Mouse (Mus musculus) MEL (cell line): ENCODE results near the gene Emilin2. TPM values are rescaled to one million over a fixed set of nuclear protein-coding genes. Genes with fewer than 3 reads are reported as not detected.

Source experiments
- DNase-seq: peaks from one replicate; pipeline ENCODE4 v3.0.0; 2011; ENCODE audit warnings: low read depth, low spot score
- H3K27ac ChIP-seq: 2 replicates; pipeline ENCODE4 v1.5.1; 2012; ENCODE audit warnings: low read depth, mild to moderate bottlenecking, control low read depth, low read length, moderate library complexity; ENCODE audit not compliant: control insufficient read depth
- H3K27me3 ChIP-seq, 2 experiments: fragments of 150-350 bp in 1 of 2; sonication (generic) in 1 of 2; 2 replicates each; pipeline ENCODE4 v1.6.1; 2012; ENCODE audit warnings: low read length in 2 of 2, mild to moderate bottlenecking in 2 of 2, improper control_type of control experiment in 1 of 2, moderate library complexity in 1 of 2; ENCODE audit not compliant: insufficient read depth in 2 of 2, control insufficient read depth in 1 of 2
- H3K36me3 ChIP-seq, 2 experiments: 2 replicates each; pipeline ENCODE4 v1.6.1; 2012 to 2014; ENCODE audit warnings: low read length in 2 of 2, improper control_type of control experiment in 1 of 2, inconsistent platforms in 1 of 2, mild to moderate bottlenecking in 1 of 2; ENCODE audit not compliant: insufficient read depth in 2 of 2, control insufficient read depth in 1 of 2
- H3K4me1 ChIP-seq, 2 experiments: fragments of 150-350 bp in 1 of 2; sonication (generic) in 1 of 2; 2 replicates each; pipeline ENCODE4 v1.6.1; 2012; ENCODE audit warnings: low read length in 2 of 2, improper control_type of control experiment in 1 of 2, mild to moderate bottlenecking in 1 of 2; ENCODE audit not compliant: insufficient read depth in 2 of 2, control insufficient read depth in 1 of 2
- H3K4me3 ChIP-seq, 2 experiments: fragments of 150-350 bp in 1 of 2; sonication (generic) in 1 of 2; 2 replicates each; pipeline ENCODE4 v1.5.1; 2012; ENCODE audit warnings: low read depth in 2 of 2, low read length in 2 of 2, mild to moderate bottlenecking in 2 of 2, moderate library complexity in 2 of 2, control low read depth in 1 of 2, improper control_type of control experiment in 1 of 2; ENCODE audit not compliant: control insufficient read depth in 1 of 2, insufficient read depth in 1 of 2
- H3K79me2 ChIP-seq: 2 replicates; pipeline ENCODE4 v1.6.1; 2012; ENCODE audit warnings: mild to moderate bottlenecking, low read length, moderate library complexity; ENCODE audit not compliant: control insufficient read depth, poor library complexity, insufficient read depth
- H3K9ac ChIP-seq: 2 replicates; pipeline ENCODE4 v1.6.1; 2012; ENCODE audit warnings: low read depth, mild to moderate bottlenecking, control low read depth, low read length, moderate library complexity; ENCODE audit not compliant: control insufficient read depth, poor library complexity, severe bottlenecking
- H3K9me3 ChIP-seq: fragments of 150-350 bp; sonication (generic); replicated peaks from 2 replicates; pipeline ENCODE4 v1.6.1; 2012; ENCODE audit warnings: mild to moderate bottlenecking, low read length, improper control_type of control experiment, moderate library complexity; ENCODE audit not compliant: insufficient read depth
- BHLHE40 ChIP-seq: IDR thresholded peaks from 2 replicates; pipeline ENCODE4 v1.6.1; 2012; ENCODE audit warnings: low read depth, mild to moderate bottlenecking, inconsistent platforms, low read length, improper control_type of control experiment, borderline replicate concordance
- CHD2 ChIP-seq: IDR thresholded peaks from 2 replicates; pipeline ENCODE4 v1.6.1; 2011; ENCODE audit warnings: low read length, improper control_type of control experiment
- E2F4 ChIP-seq: IDR thresholded peaks from 2 replicates; pipeline ENCODE4 v1.6.1; 2011; ENCODE audit warnings: low read depth, low read length, improper control_type of control experiment, borderline replicate concordance
- ELF1 ChIP-seq: IDR thresholded peaks from 2 replicates; pipeline ENCODE4 v1.6.1; 2014; ENCODE audit warnings: low read depth, mild to moderate bottlenecking, inconsistent platforms, low read length, improper control_type of control experiment, moderate library complexity
- EP300 ChIP-seq, 2 experiments: IDR thresholded peaks; 2 replicates each; pipeline ENCODE4 v1.6.1; 2011; ENCODE audit warnings: improper control_type of control experiment in 2 of 2, low read length in 2 of 2, low read depth in 1 of 2, mild to moderate bottlenecking in 1 of 2
- GABPA ChIP-seq: IDR thresholded peaks from 2 replicates; pipeline ENCODE4 v1.6.1; 2012; ENCODE audit warnings: low read depth, mild to moderate bottlenecking, inconsistent platforms, low read length, improper control_type of control experiment, moderate library complexity
- GATA1 ChIP-seq: IDR thresholded peaks from 2 replicates; pipeline ENCODE4 v1.6.1; 2011; ENCODE audit warnings: low read depth, low read length, improper control_type of control experiment
- JUND ChIP-seq: IDR thresholded peaks from 2 replicates; pipeline ENCODE4 v1.6.1; 2011; ENCODE audit warnings: low read depth, mild to moderate bottlenecking, improper control_type of control experiment, low read length
- MAX ChIP-seq: IDR thresholded peaks from 2 replicates; pipeline ENCODE4 v1.6.1; 2011; ENCODE audit warnings: low read length, improper control_type of control experiment
- MYC ChIP-seq: IDR thresholded peaks from 2 replicates; pipeline ENCODE4 v1.6.1; 2011; ENCODE audit warnings: low read depth, mild to moderate bottlenecking, low read length, improper control_type of control experiment, moderate library complexity
- NELFE ChIP-seq: IDR thresholded peaks from 2 replicates; pipeline ENCODE4 v1.6.1; 2011; ENCODE audit warnings: low read depth, low read length, improper control_type of control experiment
- POLR2A ChIP-seq, 2 experiments: IDR thresholded peaks; 2 replicates each; pipeline ENCODE4 v1.6.1; 2011 to 2012; ENCODE audit warnings: low read length in 2 of 2, mild to moderate bottlenecking in 2 of 2, control low read depth in 1 of 2, improper control_type of control experiment in 1 of 2, low read depth in 1 of 2, moderate library complexity in 1 of 2; ENCODE audit not compliant: control insufficient read depth in 1 of 2, insufficient read depth in 1 of 2, poor library complexity in 1 of 2
- POLR2AphosphoS2 ChIP-seq: IDR thresholded peaks from 2 replicates; pipeline ENCODE4 v1.6.1; 2011; ENCODE audit warnings: low read length, improper control_type of control experiment
- RAD21 ChIP-seq: IDR thresholded peaks from 2 replicates; pipeline ENCODE4 v1.6.1; 2011; ENCODE audit warnings: mild to moderate bottlenecking, low read depth, low read length, improper control_type of control experiment
- SIN3A ChIP-seq: IDR thresholded peaks from 2 replicates; pipeline ENCODE4 v1.6.1; 2012; ENCODE audit warnings: low read length, improper control_type of control experiment, inconsistent platforms
- SMC3 ChIP-seq: IDR thresholded peaks from 2 replicates; pipeline ENCODE4 v1.6.1; 2011; ENCODE audit warnings: low read depth, low read length, improper control_type of control experiment
- TAL1 ChIP-seq: IDR thresholded peaks from 2 replicates; pipeline ENCODE4 v1.6.1; 2012; ENCODE audit warnings: mild to moderate bottlenecking, inconsistent platforms, low read length, moderate library complexity, mixed read lengths
- TCF12 ChIP-seq: IDR thresholded peaks from 2 replicates; pipeline ENCODE4 v1.6.1; 2014; ENCODE audit warnings: low read depth, mild to moderate bottlenecking, inconsistent platforms, low read length, improper control_type of control experiment, moderate library complexity
- USF1 ChIP-seq: IDR thresholded peaks from 2 replicates; pipeline ENCODE4 v1.6.1; 2014; ENCODE audit warnings: low read depth, mild to moderate bottlenecking, inconsistent platforms, low read length, improper control_type of control experiment, moderate library complexity
- USF2 ChIP-seq, 2 experiments: IDR thresholded peaks; 2 replicates each; pipeline ENCODE4 v1.6.1; 2011 to 2012; ENCODE audit warnings: improper control_type of control experiment in 2 of 2, low read length in 2 of 2, borderline replicate concordance in 1 of 2, inconsistent platforms in 1 of 2, low read depth in 1 of 2, mild to moderate bottlenecking in 1 of 2; ENCODE audit not compliant: insufficient read depth in 1 of 2
- ZC3H11A ChIP-seq: IDR thresholded peaks from 2 replicates; pipeline ENCODE4 v1.6.1; 2012; ENCODE audit warnings: low read depth, mild to moderate bottlenecking, inconsistent platforms, low read length, improper control_type of control experiment
- ZKSCAN1 ChIP-seq: IDR thresholded peaks from 2 replicates; pipeline ENCODE4 v1.6.1; 2012; ENCODE audit warnings: low read depth, mild to moderate bottlenecking, inconsistent platforms, low read length, improper control_type of control experiment, moderate library complexity
- ZMIZ1 ChIP-seq: IDR thresholded peaks from 2 replicates; pipeline ENCODE4 v1.6.1; 2012; ENCODE audit warnings: low read depth, mild to moderate bottlenecking, inconsistent platforms, low read length, improper control_type of control experiment, moderate library complexity
- ZNF384 ChIP-seq: IDR thresholded peaks from 2 replicates; pipeline ENCODE4 v1.6.1; 2012; ENCODE audit warnings: low read depth, mild to moderate bottlenecking, inconsistent platforms, low read length, improper control_type of control experiment
- polyA plus RNA-seq, 2 experiments: library from polyadenylated mRNA; stranded (reverse) in 1 of 2; unstranded in 1 of 2; fragments of >175 nt in 1 of 2; fragments of >200 nt in 1 of 2; gene quantifications; 2 replicates each; pipeline versions ENCODE4 v1.2.1 to v1.2.4; 2012; ENCODE audit warnings: low replicate concordance in 2 of 2, low read depth in 1 of 2; ENCODE audit not compliant: insufficient read length in 2 of 2, insufficient read depth in 1 of 2, missing spikeins in 1 of 2
- total RNA-seq: library from RNA; depleted of rRNA; stranded (reverse); fragments of 300-350 nt; gene quantifications from 2 replicates; pipeline ENCODE4 v1.2.3, GENCODE M21; 2012

Emilin2 gene
- total and polyA plus RNA-seq, 3 experiments: 37.4 to 95.5 (median 92.6) TPM

DNA sequence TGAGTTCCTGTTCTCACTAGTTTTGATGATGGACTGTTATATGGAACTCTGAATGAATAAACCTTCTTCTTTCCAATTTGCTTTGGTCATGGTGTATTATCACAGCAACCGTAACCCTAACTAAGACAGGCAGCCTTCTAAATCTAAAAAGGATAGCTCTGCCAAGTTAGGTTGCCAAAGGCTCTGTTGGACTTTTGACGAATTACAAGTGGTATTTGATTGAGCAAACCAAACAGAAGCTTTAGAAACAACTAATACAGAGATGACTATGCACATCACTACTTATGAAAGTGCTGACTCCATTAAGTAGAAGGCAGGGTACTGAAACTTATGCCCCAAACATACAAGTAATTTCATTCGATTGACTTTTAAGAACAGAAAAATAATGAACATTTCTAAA, 36.4 kb upstream of the Emilin2 start:
- Histone ChIP-seq H3K9ac (no peak overlapping the region), H3K79me2 (no peaks in the 10 kb centered on the region)
- TF ChIP-seq GATA1 (no peak), RAD21 (no peak)
- TF ChIP-seq, all 39 proteins: peak for 0
- no peak for DNase-seq
- H3K27me3 ChIP-seq: no peaks in the 10 kb centered on the region
- H3K36me3 ChIP-seq: peaks cover 0 to 20% of the 10 kb centered on the region in 2 experiments; a peak in 2 of 4 replicates
- no peaks in the 10 kb centered on the region for H3K4me1 ChIP-seq
- H3K4me3 ChIP-seq: no peak overlapping the region
- H3K9me3 ChIP-seq: no peaks in the 10 kb centered on the region
- no peak overlapping the region for H3K27ac ChIP-seq

DNA sequence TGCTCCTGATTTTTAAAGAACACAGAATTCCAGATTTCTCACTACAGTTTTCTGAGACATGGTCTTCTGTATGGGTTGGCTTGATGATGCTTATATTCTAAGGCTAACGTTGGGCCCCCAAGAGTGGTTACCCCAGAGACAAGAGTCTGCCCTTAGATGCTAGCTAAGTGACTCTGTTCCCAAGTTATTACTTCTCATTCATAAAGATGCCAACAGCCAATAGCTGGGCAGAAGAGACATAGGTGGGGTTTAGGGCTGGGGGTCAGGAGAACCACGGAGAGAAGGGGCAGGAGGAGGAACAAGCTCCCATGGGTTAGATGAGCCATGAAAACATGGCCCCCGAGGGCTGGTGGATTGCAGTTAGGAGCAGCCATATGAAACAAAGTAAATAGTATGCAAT, 30.2 kb upstream of the Emilin2 start:
- H3K79me2 ChIP-seq: no peaks in the 10 kb centered on the region
- DNase-seq: no peak
- H3K9ac ChIP-seq: no peak overlapping the region
- H3K36me3 ChIP-seq: peaks cover 0 to 7% of the 10 kb centered on the region in 2 experiments; a peak in 2 of 4 replicates
- no peaks in the 10 kb centered on the region for H3K27me3 ChIP-seq
- no peak overlapping the region for H3K27ac ChIP-seq
- no peak for TF ChIP-seq CHD2
- TF ChIP-seq ELF1: no peak
- TF ChIP-seq USF1: no peak
- TF ChIP-seq MYC: no peak
- TF ChIP-seq EP300 (IDR thresholded peaks at IDR 0.05; ENCODE audit: low read depth in 1 of 2, low read length in 2 of 2): no peak
- no peak for TF ChIP-seq SIN3A
- TF ChIP-seq GATA1: no peak
- TF ChIP-seq USF2 (IDR thresholded peaks at IDR 0.05; ENCODE audit: borderline replicate concordance in 1 of 2, insufficient read depth in 1 of 2, low read depth in 1 of 2, low read length in 2 of 2): no peak
- TF ChIP-seq SMC3: no peak
- TF ChIP-seq NELFE: no peak
- no peaks in the 10 kb centered on the region for H3K9me3 ChIP-seq
- H3K4me3 ChIP-seq: no peak overlapping the region
- no peaks in the 10 kb centered on the region for H3K4me1 ChIP-seq

DNA sequence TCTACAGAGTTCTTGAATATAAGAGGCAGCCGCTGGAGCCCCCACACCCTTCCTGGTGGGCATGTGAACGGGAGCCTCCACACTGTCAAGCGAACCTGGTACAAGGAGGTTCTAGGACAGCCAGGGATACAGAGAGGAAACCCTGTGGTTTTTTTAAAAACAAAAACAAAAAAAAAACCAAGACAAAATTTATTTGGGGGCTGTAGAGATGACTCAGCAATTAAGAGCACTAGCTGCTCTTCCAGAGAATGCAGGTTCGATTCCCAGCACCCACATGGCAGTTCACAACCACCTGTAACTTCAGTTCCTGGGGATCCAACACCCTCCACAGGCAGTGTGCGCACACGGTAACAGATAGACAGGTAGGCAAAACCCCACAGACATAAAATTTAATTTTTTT, 26.8 kb upstream of the Emilin2 start:
- no peak for DNase-seq
- H3K79me2 ChIP-seq: no peaks in the 10 kb centered on the region
- TF ChIP-seq JUND: no peak
- no peak for TF ChIP-seq POLR2AphosphoS2
- TF ChIP-seq BHLHE40: no peak
- TF ChIP-seq TAL1: no peak
- TF ChIP-seq CHD2: no peak
- no peak for TF ChIP-seq ZMIZ1
- TF ChIP-seq TCF12: no peak
- no peak for TF ChIP-seq ZKSCAN1
- no peak for TF ChIP-seq ZNF384
- TF ChIP-seq SMC3: no peak
- no peak for TF ChIP-seq GATA1
- no peak for TF ChIP-seq MAX
- no peak for TF ChIP-seq E2F4
- no peak for TF ChIP-seq SIN3A
- TF ChIP-seq POLR2A (IDR thresholded peaks at IDR 0.05; ENCODE audit: control insufficient read depth in 1 of 2, insufficient read depth in 1 of 2, low read depth in 1 of 2, low read length in 2 of 2, poor library complexity in 1 of 2): no peak
- no peak for TF ChIP-seq NELFE
- TF ChIP-seq ZC3H11A: no peak
- no peak for TF ChIP-seq GABPA
- TF ChIP-seq MYC: no peak
- TF ChIP-seq, all 39 proteins: peak for 0
- Histone ChIP-seq H3K9ac (no peak overlapping the region), H3K4me1 (no peaks in the 10 kb centered on the region), H3K27ac (no peak overlapping the region), H3K4me3 (no peak overlapping the region), H3K36me3 (no peaks in the 10 kb centered on the region), H3K27me3 (no peaks in the 10 kb centered on the region), H3K9me3 (no peaks in the 10 kb centered on the region)
